Mouse (Mus musculus) stomach, embryonic 15.5 days (tissue): ENCODE data around the gene Layn. TPM values are rescaled to one million over a fixed set of nuclear protein-coding genes. Genes with fewer than 3 reads are reported as not detected.
A peak's percentile ranks its signal among the peaks of the same experiment; 100 is the strongest.

Experiments used
- ATAC-seq: fragments of 200-750 bp; cut with Nextera tagmentation; 2 replicates; pipeline ENCODE4 v1.8.0; 2017; ENCODE audit warnings: low read depth, moderate number of reproducible peaks, moderate TSS enrichment; ENCODE audit not compliant: insufficient read depth, low FRiP score
- H3K27ac ChIP-seq: fragments of 300-500 bp; sonication (generic); 2 replicates; pipeline ENCODE4 v1.5.1; 2015; ENCODE audit warnings: mild to moderate bottlenecking, inconsistent platforms
- H3K27me3 ChIP-seq: fragments of 300-500 bp; sonication (generic); replicated peaks from 2 replicates; pipeline ENCODE4 v1.6.1; 2015; ENCODE audit warnings: inconsistent platforms
- H3K36me3 ChIP-seq: fragments of 300-500 bp; sonication (generic); 2 replicates; pipeline ENCODE4 v1.6.1; 2015; ENCODE audit warnings: inconsistent platforms
- H3K4me1 ChIP-seq: fragments of 300-500 bp; sonication (generic); 2 replicates; pipeline ENCODE4 v1.6.1; 2015; ENCODE audit warnings: inconsistent platforms
- H3K4me2 ChIP-seq: fragments of 300-500 bp; sonication (generic); 2 replicates; pipeline ENCODE4 v1.6.1; 2015; ENCODE audit warnings: mild to moderate bottlenecking, inconsistent platforms
- H3K4me3 ChIP-seq: fragments of 300-500 bp; sonication (generic); replicated peaks from 2 replicates; pipeline ENCODE4 v1.5.1; 2015; ENCODE audit warnings: inconsistent platforms
- H3K9ac ChIP-seq: fragments of 300-500 bp; sonication (generic); 2 replicates; pipeline ENCODE4 v1.6.1; 2015; ENCODE audit warnings: inconsistent platforms
- H3K9me3 ChIP-seq: fragments of 300-500 bp; sonication (generic); 2 replicates; pipeline ENCODE4 v1.6.1; 2016; ENCODE audit warnings: inconsistent platforms
- WGBS: fragments of 180-500 bp; shearing (Covaris S2); methylation state at CpG from one replicate; pipeline ENCODE4 v1.1.7; 2015; 5-methylcytosine and 5-hydroxymethylcytosine counted together
- polyA plus RNA-seq: library from polyadenylated mRNA; unstranded; fragments of >200 nt; fragmentation: Nextera tagmentation; extraction: Ambion mirVana; gene quantifications from 2 replicates; pipeline ENCODE4 v1.2.1, GENCODE M21; 2015

Layn gene
- polyA plus RNA-seq, 1 experiment from 2014 or later: 4.7 TPM

DNA sequence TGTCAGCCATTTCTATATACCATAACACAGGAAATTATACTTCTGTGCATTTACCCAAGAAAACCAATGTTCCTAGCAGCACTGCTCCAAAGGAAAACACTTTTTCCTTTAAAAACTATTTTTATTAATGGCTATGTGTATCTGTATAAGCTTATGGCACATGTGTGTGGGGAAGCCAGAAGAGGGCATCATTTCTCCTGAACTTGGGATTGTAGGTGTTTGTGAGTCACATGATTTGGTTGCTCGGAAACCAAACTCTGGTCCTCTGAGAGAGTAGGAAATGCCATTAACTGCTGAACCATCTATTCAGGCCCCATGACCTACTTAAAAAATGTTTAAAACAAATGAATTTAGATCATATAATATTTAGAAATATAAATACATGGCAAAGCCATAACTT is 49.9 kb downstream of the Layn start:
- 77% methylated on average over 1 of the region's 1 CpGs for WGBS
- no peaks in the 10 kb centered on the region for H3K9me3 ChIP-seq
- no peak for ATAC-seq
- no peak overlapping the region for H3K27ac ChIP-seq
- H3K4me2 ChIP-seq: no peak overlapping the region
- H3K4me1 ChIP-seq: no peaks in the 10 kb centered on the region
- no peaks in the 10 kb centered on the region for H3K27me3 ChIP-seq
- no peak overlapping the region for H3K4me3 ChIP-seq
- no peak overlapping the region for H3K9ac ChIP-seq
- no peaks in the 10 kb centered on the region for H3K36me3 ChIP-seq

- Histone ChIP-seq H3K9ac (no peak overlapping the region), H3K4me1 (no peaks in the 10 kb centered on the region), H3K4me2 (no peak overlapping the region), H3K4me3 (no peak overlapping the region), H3K9me3 (no peaks in the 10 kb centered on the region), H3K27me3 (no peaks in the 10 kb centered on the region), H3K36me3 (no peaks in the 10 kb centered on the region), H3K27ac (no peak overlapping the region)
- ATAC-seq: no peak
- 84% methylated on average over 4 of the region's 4 CpGs for WGBS
Measured at GRCm38 (mm10) chr9:51021123-51021795, 55.6 kb downstream of the Layn start.

- no peak overlapping the region for H3K4me3 ChIP-seq
- no peaks in the 10 kb centered on the region for H3K36me3 ChIP-seq
- H3K4me2 ChIP-seq: no peak overlapping the region
- no peaks in the 10 kb centered on the region for H3K9me3 ChIP-seq
- no peak overlapping the region for H3K9ac ChIP-seq
- H3K27me3 ChIP-seq: no peaks in the 10 kb centered on the region
- no peak overlapping the region for H3K27ac ChIP-seq
- 54% methylated on average over 3 of the region's 3 CpGs for WGBS
- no peak for ATAC-seq
- H3K4me1 ChIP-seq: no peaks in the 10 kb centered on the region
Measured at GRCm38 (mm10) chr9:51020351-51020750, 56.5 kb downstream of the Layn start.

DNA sequence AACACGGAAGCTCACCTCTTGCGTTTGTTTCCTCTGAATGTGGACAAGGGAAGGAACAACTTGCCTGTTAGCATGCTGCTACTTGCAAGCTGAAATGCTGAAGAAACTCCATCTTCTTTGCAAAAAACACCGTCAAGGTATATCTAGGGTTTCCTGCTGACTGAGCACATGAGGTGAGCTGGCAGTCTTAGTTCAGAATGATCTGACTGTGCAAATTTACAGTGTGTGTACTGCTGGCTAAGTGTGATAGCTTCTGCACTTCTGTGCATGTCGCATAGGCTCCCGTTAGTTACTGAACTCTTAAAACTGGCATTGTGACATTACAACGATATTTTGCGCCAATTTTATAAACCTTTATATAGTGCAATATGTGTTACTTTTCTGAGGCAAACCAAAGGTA is 57.2 kb downstream of the Layn start:
- Histone ChIP-seq H3K4me3 (no peak overlapping the region), H3K27me3 (no peaks in the 10 kb centered on the region), H3K36me3 (no peaks in the 10 kb centered on the region), H3K4me1 (no peaks in the 10 kb centered on the region), H3K9ac (no peak overlapping the region), H3K9me3 (no peaks in the 10 kb centered on the region), H3K27ac (no peak overlapping the region), H3K4me2 (no peak overlapping the region)
- WGBS: 73% methylated on average over 7 of the region's 7 CpGs
- no peak for ATAC-seq

- Histone ChIP-seq H3K36me3 (no peaks in the 10 kb centered on the region), H3K9ac (no peak overlapping the region), H3K9me3 (no peaks in the 10 kb centered on the region), H3K27ac (no peak overlapping the region), H3K4me1 (no peaks in the 10 kb centered on the region), H3K4me2 (no peak overlapping the region), H3K4me3 (no peak overlapping the region), H3K27me3 (no peaks in the 10 kb centered on the region)
- 35% methylated on average over 4 of the region's 4 CpGs for WGBS
- ATAC-seq: no peak
Measured at GRCm38 (mm10) chr9:51015732-51016131, 61.2 kb downstream of the Layn start.

- H3K4me2 ChIP-seq: no peak overlapping the region
- no peak overlapping the region for H3K9ac ChIP-seq
- no peak for ATAC-seq
- H3K4me3 ChIP-seq: no peak overlapping the region
- no peaks in the 10 kb centered on the region for H3K27me3 ChIP-seq
- H3K27ac ChIP-seq: no peak overlapping the region
- H3K36me3 ChIP-seq: no peaks in the 10 kb centered on the region
- H3K4me1 ChIP-seq: no peaks in the 10 kb centered on the region
- WGBS: 89% methylated on average over 1 of the region's 1 CpGs
- no peaks in the 10 kb centered on the region for H3K9me3 ChIP-seq
Measured at GRCm38 (mm10) chr9:51013644-51014043, 63.2 kb downstream of the Layn start.

DNA sequence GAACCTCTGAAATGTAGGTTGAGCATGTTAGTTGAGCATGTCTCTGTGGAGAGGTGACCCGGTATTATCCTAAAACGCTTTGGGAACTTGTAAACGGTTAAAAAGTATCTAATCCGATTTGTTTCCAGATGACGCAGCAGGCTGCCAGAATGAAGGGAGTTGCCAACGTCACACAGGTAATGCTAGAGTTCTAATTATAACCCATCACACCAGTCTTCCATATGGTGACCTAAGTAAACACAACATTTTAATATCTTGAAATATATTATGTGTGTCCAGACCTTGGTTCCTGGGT is 67.3 kb downstream of the Layn start:
- under 1% methylated on average over 6 of the region's 6 CpGs for WGBS
- ATAC-seq: no peak
- Histone ChIP-seq H3K4me2 (peak overlapping the region; percentile 78), H3K4me3 (peak overlapping the region; percentile 39), H3K36me3 (no peaks in the 10 kb centered on the region), H3K9ac (peak overlapping the region; percentile 10; the same call in 1 of the 2 replicates), H3K4me1 (0 out of 2 replicates have a peak, but pooled peaks cover 2% of the 10 kb centered on the region), H3K9me3 (no peaks in the 10 kb centered on the region), H3K27me3 (no peaks in the 10 kb centered on the region), H3K27ac (no peak overlapping the region)

- WGBS: under 1% methylated on average over 60 of the region's 85 CpGs
- Histone ChIP-seq H3K36me3 (no peaks in the 10 kb centered on the region), H3K27ac (peak within 1 kb of the TSS; percentile 94), H3K4me1 (0 out of 2 replicates have a peak, but pooled peaks cover 2% of the 10 kb centered on the region), H3K9me3 (no peaks in the 10 kb centered on the region), H3K27me3 (no peaks in the 10 kb centered on the region), H3K9ac (peak within 1 kb of the TSS; percentile 96), H3K4me3 (peak within 1 kb of the TSS; percentile 91), H3K4me2 (peak within 1 kb of the TSS; percentile 78)
- ATAC-seq: peak; percentile 96
Measured at GRCm38 (mm10) chr9:51008841-51009655, 67.8 kb downstream of the Layn start, which contains the start of gene Sik2. Sik2 (minus strand) TSS chr9:51009073.

GRCm38 (mm10) chr9:51008068-51008840 is 68.6 kb downstream of the Layn start:
- ATAC-seq: peak; percentile 55
- WGBS: under 1% methylated on average over 63 of the region's 65 CpGs
- peak overlapping the region; percentile 96 for H3K9ac ChIP-seq
- H3K4me1 ChIP-seq: 0 out of 2 replicates have a peak, but pooled peaks cover 2% of the 10 kb centered on the region
- no peaks in the 10 kb centered on the region for H3K27me3 ChIP-seq
- H3K27ac ChIP-seq: peak overlapping the region; percentile 94
- H3K4me3 ChIP-seq: peak overlapping the region; percentile 91
- no peaks in the 10 kb centered on the region for H3K36me3 ChIP-seq
- H3K9me3 ChIP-seq: no peaks in the 10 kb centered on the region
- H3K4me2 ChIP-seq: peak overlapping the region; percentile 76

- Histone ChIP-seq H3K4me1 (0 out of 2 replicates have a peak, but pooled peaks cover 2% of the 10 kb centered on the region), H3K9me3 (no peaks in the 10 kb centered on the region), H3K27ac (no peak overlapping the region), H3K36me3 (no peaks in the 10 kb centered on the region), H3K4me2 (peak overlapping the region; percentile 76), H3K4me3 (peak overlapping the region; percentile 91), H3K27me3 (no peaks in the 10 kb centered on the region), H3K9ac (peak overlapping the region; percentile 96; the same call in 1 of the 2 replicates)
- ATAC-seq: no peak
- 10% methylated on average over 10 of the region's 10 CpGs for WGBS
Measured at GRCm38 (mm10) chr9:51007726-51008067, 69.2 kb downstream of the Layn start.

GRCm38 (mm10) chr9:51006846-51007245 is 70.0 kb downstream of the Layn start:
- 0 out of 2 replicates have a peak, but pooled peaks cover 2% of the 10 kb centered on the region for H3K4me1 ChIP-seq
- no peaks in the 10 kb centered on the region for H3K9me3 ChIP-seq
- no peak overlapping the region for H3K4me2 ChIP-seq
- no peaks in the 10 kb centered on the region for H3K36me3 ChIP-seq
- H3K9ac ChIP-seq: no peak overlapping the region
- WGBS: 6% methylated on average over 4 of the region's 4 CpGs
- no peaks in the 10 kb centered on the region for H3K27me3 ChIP-seq
- H3K27ac ChIP-seq: no peak overlapping the region
- H3K4me3 ChIP-seq: no peak overlapping the region
- ATAC-seq: no peak
